Mouse (Mus musculus) heart, postnatal 14 days (tissue): ENCODE measurements around the gene Rhoc. TPM values are rescaled to one million over a fixed set of nuclear protein-coding genes. Genes with fewer than 3 reads are reported as not detected.
A peak's percentile ranks its signal among the peaks of the same experiment; 100 is the strongest.
"Not testable (repeated sequence)": the region's sequence is repeated elsewhere in the genome, so short reads cannot be mapped to it uniquely, and the experiment has no call there.

ENCODE experiments used
- DNase-seq, 2 experiments: peaks; one replicate each; pipeline ENCODE4 v3.0.0; 2021 to 2022
- intact Hi-C: fragments of 180-260 bp; cut with DNase I; formaldehyde crosslinking; loops from one replicate; pipeline ENCODE4 v1.15.1; 2025
- total RNA-seq, 2 experiments: library from RNA; stranded (reverse); gene quantifications; 2 replicates each; pipeline ENCODE4 v1.2.3; 2021

The Rhoc gene
- total RNA-seq, 2 experiments from 2014 or later: 139 to 166 TPM

GRCm38 (mm10) chr3:104811752-104812151 is 23.6 kb downstream of the Rhoc start:
- intact Hi-C loops: no loop called here

GRCm38 (mm10) chr3:104812254-104812653 is 24.1 kb downstream of the Rhoc start:
- intact Hi-C loops: no loop called here
- DNase-seq: no peak

More at GRCm38 (mm10) chr3:104811752-104812151, 23.6 kb downstream of the Rhoc start:
- no peak for DNase-seq

- DNase-seq, intact Hi-C loops: not testable (repeated sequence)
Observed at GRCm38 (mm10) chr3:104813227-104813626, 25.1 kb downstream of the Rhoc start.

- DNase-seq: no peak
- intact Hi-C loops: no loop called here
Observed at GRCm38 (mm10) chr3:104814746-104815145, 26.6 kb downstream of the Rhoc start.

GRCm38 (mm10) chr3:104815346-104815745 is 27.2 kb downstream of the Rhoc start:
- intact Hi-C loops: no loop called here
- DNase-seq: no peak

- intact Hi-C loops: loop anchor here (2.0 kb wide), 1 partner anchor 27 kb away; the partner anchor contains the start of gene Rhoc
- no peak for DNase-seq
Observed at GRCm38 (mm10) chr3:104816130-104816529, 28.0 kb downstream of the Rhoc start.

GRCm38 (mm10) chr3:104817481-104817990 is 29.4 kb downstream of the Rhoc start:
- peak; percentile 66 to 67 for DNase-seq
- intact Hi-C loops: loop anchor here (2.0 kb wide), 1 partner anchor 29 kb away; the partner anchor contains the start of gene Rhoc

- intact Hi-C loops: loop anchor here (2.0 kb wide), 2 partner anchors 29 to 47 kb away; partner anchors contain the start of genes Capza1, Rhoc and St7l
- peak; percentile 75 for DNase-seq
Observed at GRCm38 (mm10) chr3:104817991-104818748, 30.0 kb downstream of the Rhoc start, which contains the start of gene Mov10. TSS of gene Mov10 (minus strand) at chr3:104818563.

- intact Hi-C loops: loop anchor here (2.0 kb wide), 1 partner anchor 46 kb away; the partner anchor contains the start of genes Capza1 and St7l
- DNase-seq: peak in 1 of 2 experiments; percentile 16
Observed at GRCm38 (mm10) chr3:104818749-104819134, 30.6 kb downstream of the Rhoc start.

- no peak for DNase-seq
- intact Hi-C loops: no loop called here
Observed at GRCm38 (mm10) chr3:104820426-104820825, 32.3 kb downstream of the Rhoc start.

GRCm38 (mm10) chr3:104822413-104822812 is 34.2 kb downstream of the Rhoc start:
- no peak for DNase-seq
- intact Hi-C loops: no loop called here

- no peak for DNase-seq
- intact Hi-C loops: no loop called here
Observed at GRCm38 (mm10) chr3:104835797-104836196, 47.6 kb downstream of the Rhoc start.

- DNase-seq: no peak
- intact Hi-C loops: no loop called here
Observed at GRCm38 (mm10) chr3:104841049-104841448, 52.9 kb downstream of the Rhoc start.

Other genes with a start within 250 kb of the Rhoc start
- gene Slc16a1, start 149.7 kb upstream of the Rhoc start, total RNA-seq: 100 to 1,000 TPM; 153 to 157 TPM
- gene Ppm1j, start 7.3 kb upstream of the Rhoc start, total RNA-seq: 10 to 100 TPM; 39.2 to 39.7 TPM
- 1 to 10 TPM; 2.2 to 2.3 TPM for gene Fam19a3, start 6.5 kb upstream of the Rhoc start, total RNA-seq
- gene Mov10, start 30.2 kb downstream of the Rhoc start, total RNA-seq: 1 to 10 TPM; 7.4 to 7.9 TPM
- gene St7l, start 75.6 kb downstream of the Rhoc start, total RNA-seq: 10 to 100 TPM; 25.3 to 25.9 TPM
- 10 to 100 TPM; 55.1 to 57.6 TPM for gene Capza1, start 76.1 kb downstream of the Rhoc start, total RNA-seq
- gene Wnt2b, start 173.5 kb downstream of the Rhoc start, total RNA-seq: 1 to 10 TPM; 2.4 to 2.8 TPM